Mouse (Mus musculus) ES-E14 (cell line): ENCODE measurements around the gene Taf6. TPM values are rescaled to one million over a fixed set of nuclear protein-coding genes. Genes with fewer than 3 reads are reported as not detected.

Experiments used
- DNase-seq: peaks from one replicate; pipeline ENCODE4 v3.0.0-alpha.2; 2013; ENCODE audit warnings: low read depth, low spot score
- H3K27ac ChIP-seq: 2 replicates; pipeline ENCODE4 v1.5.1; 2012; ENCODE audit warnings: low read depth, mild to moderate bottlenecking, low read length, moderate library complexity, mixed read lengths; ENCODE audit not compliant: poor library complexity, insufficient read depth, severe bottlenecking
- H3K36me3 ChIP-seq: 2 replicates; pipeline ENCODE4 v1.6.1; 2012; ENCODE audit warnings: mild to moderate bottlenecking, low read length, moderate library complexity, mixed read lengths; ENCODE audit not compliant: control insufficient read depth, poor library complexity, insufficient read depth, severe bottlenecking
- H3K4me1 ChIP-seq, 2 experiments: fragments of 150-350 bp in 1 of 2; sonication (generic) in 1 of 2; 2 replicates each; pipeline ENCODE4 v1.6.1; 2012; ENCODE audit warnings: low read length in 2 of 2, mild to moderate bottlenecking in 1 of 2, mixed read lengths in 1 of 2; ENCODE audit not compliant: control insufficient read depth in 2 of 2, insufficient read depth in 2 of 2, poor library complexity in 1 of 2
- H3K4me3 ChIP-seq, 2 experiments: fragments of 150-350 bp in 1 of 2; sonication (generic) in 1 of 2; 2 replicates each; pipeline ENCODE4 v1.5.1; 2012; ENCODE audit warnings: low read length in 2 of 2, low read depth in 1 of 2, mild to moderate bottlenecking in 1 of 2, mixed read lengths in 1 of 2; ENCODE audit not compliant: insufficient read depth in 1 of 2, poor library complexity in 1 of 2, severe bottlenecking in 1 of 2
- H3K9ac ChIP-seq: 2 replicates; pipeline ENCODE4 v1.6.1; 2012; ENCODE audit warnings: low read depth, mild to moderate bottlenecking, low read length, mixed read lengths; ENCODE audit not compliant: poor library complexity, insufficient read depth, severe bottlenecking
- H3K9me3 ChIP-seq: fragments of 150-350 bp; sonication (generic); 2 replicates; pipeline ENCODE4 v1.6.1; 2012; ENCODE audit warnings: low read depth, mild to moderate bottlenecking, low read length; ENCODE audit not compliant: control insufficient read depth, insufficient read depth
- CHD2 ChIP-seq: IDR thresholded peaks from 2 replicates; pipeline ENCODE4 v1.6.1; 2014; ENCODE audit warnings: mild to moderate bottlenecking, low read depth, low read length, inconsistent platforms
- HCFC1 ChIP-seq: IDR thresholded peaks from 2 replicates; pipeline ENCODE4 v1.6.1; 2012; ENCODE audit warnings: low read length, inconsistent platforms, borderline replicate concordance; ENCODE audit not compliant: insufficient read depth
- MAFK ChIP-seq: IDR thresholded peaks from 2 replicates; pipeline ENCODE4 v1.6.1; 2014; ENCODE audit warnings: mild to moderate bottlenecking, low read depth, low read length, inconsistent platforms; ENCODE audit not compliant: insufficient read depth
- ZC3H11A ChIP-seq: IDR thresholded peaks from 2 replicates; pipeline ENCODE4 v1.6.1; 2012; ENCODE audit warnings: low read depth, mild to moderate bottlenecking, inconsistent platforms, low read length, borderline replicate concordance
- ZNF384 ChIP-seq: IDR thresholded peaks from 2 replicates; pipeline ENCODE4 v1.6.1; 2012; ENCODE audit warnings: low read depth, low read length, inconsistent platforms
- in situ Hi-C, 2 experiments: fragments of 600-800 bp; cut with MboI; formaldehyde crosslinking; loops; one replicate each; pipeline ENCODE4 v1.15.1; 2025; ENCODE audit warnings: low sequenced_read_pairs in 2 of 2, inconsistent platforms in 1 of 2; ENCODE audit not compliant: unreplicated experiment in 2 of 2
- total RNA-seq: library from RNA; depleted of rRNA; stranded (reverse); fragments of 300-350 nt; gene quantifications from 2 replicates; pipeline ENCODE4 v1.2.3, GENCODE M21; 2012

The Taf6 gene
- total RNA-seq, 1 experiment = 59.3 TPM

- no peak for DNase-seq
- Histone ChIP-seq H3K27ac (no peak overlapping the region), H3K4me1 (no peaks in the 10 kb centered on the region), H3K4me3 (no peak overlapping the region), H3K36me3 (no peaks in the 10 kb centered on the region), H3K9ac (no peak overlapping the region), H3K9me3 (no peaks in the 10 kb centered on the region)
- in situ Hi-C loops = no loop called here
- TF ChIP-seq CHD2 (no peak), MAFK (no peak), ZNF384 (no peak), HCFC1 (no peak), ZC3H11A (no peak)
Measured at GRCm38 (mm10) chr5:138199576-138199975, 12.3 kb upstream of the Taf6 start.

GRCm38 (mm10) chr5:138195463-138195862 lies 8.2 kb upstream of the Taf6 start:
- no peak for TF ChIP-seq HCFC1
- TF ChIP-seq CHD2 = no peak
- no peak for TF ChIP-seq MAFK
- TF ChIP-seq ZC3H11A = no peak
- no peak for TF ChIP-seq ZNF384
- no peak overlapping the region for H3K27ac ChIP-seq
- H3K4me1 ChIP-seq = no peaks in the 10 kb centered on the region
- H3K9me3 ChIP-seq = no peaks in the 10 kb centered on the region
- in situ Hi-C loops = no loop called here
- no peak overlapping the region for H3K4me3 ChIP-seq
- no peak overlapping the region for H3K9ac ChIP-seq
- H3K36me3 ChIP-seq = peaks cover 5% of the 10 kb centered on the region; the same call in 1 of the 2 replicates
- DNase-seq = no peak

- peak overlapping the region; percentile 75 for H3K9ac ChIP-seq
- TF ChIP-seq ZC3H11A (no peak), HCFC1 (no peak), ZNF384 (no peak), CHD2 (no peak), MAFK (no peak)
- H3K27ac ChIP-seq = no peak overlapping the region
- DNase-seq = no peak
- peak overlapping the region; percentile 61 to 73 for H3K4me3 ChIP-seq
- no peaks in the 10 kb centered on the region for H3K4me1 ChIP-seq
- no peaks in the 10 kb centered on the region for H3K9me3 ChIP-seq
- in situ Hi-C loops = no loop called here
- peaks cover 5% of the 10 kb centered on the region; the same call in 1 of the 2 replicates for H3K36me3 ChIP-seq
Measured at GRCm38 (mm10) chr5:138194755-138195345, 7.6 kb upstream of the Taf6 start.

- peak; percentile 88 for DNase-seq
- no peak within 1 kb of the TSS for H3K27ac ChIP-seq
- peak within 1 kb of the TSS; percentile 75 for H3K9ac ChIP-seq
- H3K9me3 ChIP-seq = no peaks in the 10 kb centered on the region
- H3K4me1 ChIP-seq = no peaks in the 10 kb centered on the region
- H3K36me3 ChIP-seq = peaks cover 5% of the 10 kb centered on the region; the same call in 1 of the 2 replicates
- H3K4me3 ChIP-seq = peak within 1 kb of the TSS; percentile 61 to 73
- in situ Hi-C loops = no loop called here
- TF ChIP-seq ZNF384 (no peak), ZC3H11A (no peak), CHD2 (no peak), HCFC1 (no peak), MAFK (no peak)
Measured at GRCm38 (mm10) chr5:138193771-138194727, 6.8 kb upstream of the Taf6 start, which contains the start of gene Mblac1. Gene Mblac1 (plus strand): TSS chr5:138194314.
